8 mouse cellular contexts compared by ENCODE assay signal in genomic region chr2:103930306-103931019, GRCm38 (mm10). TPM values are rescaled to one million over a fixed set of nuclear protein-coding genes. Genes with fewer than 3 reads are reported as not detected.
A peak's percentile ranks its signal among the peaks of the same experiment; 100 is the strongest.
DNase-seq lines count a peak whose midpoint lies in the region; ATAC-seq lines count a peak whose summit lies in the region.

No protein-coding gene starts in this region.

- peak; percentile 53; the same call in 1 of the 2 replicates for ATAC-seq in hindbrain, embryonic 11.5 days (ENCODE audit: low FRiP score)

- no peak overlapping the region for H3K4me2 ChIP-seq in hindbrain, embryonic 11.5 days (replicated peaks; ENCODE audit: low read depth, low read length)

- no peaks in the 10 kb centered on the region for H3K4me1 ChIP-seq in hindbrain, embryonic 11.5 days (replicated peaks; ENCODE audit: control insufficient read depth, insufficient read depth, low read length)

- peak; percentile 8 to 20 for DNase-seq in layer of hippocampus, postnatal 36 days
- DNase-seq in layer of hippocampus, adult 9-10 months (ENCODE audit: low spot score): no peak
- peak; percentile 76 for DNase-seq in forelimb bud, embryonic 11.5 days (ENCODE audit: low read depth, low spot score)
- peak; percentile 15 for DNase-seq in hindbrain, embryonic 11.5 days (ENCODE audit: low spot score)
- DNase-seq in lung, postnatal 10 days: peak; percentile 43
- no peak for DNase-seq in spleen, adult 18-20 months
- no peak for DNase-seq in ovary, postnatal 14 days (ENCODE audit: low spot score)
- no peak for DNase-seq in right cerebral cortex, adult 18-20 months

- H3K27ac ChIP-seq in hindbrain, embryonic 11.5 days (ENCODE audit: low read depth, low read length): peak overlapping the region; percentile 14; the same call in 1 of the 2 replicates

- H3K36me3 ChIP-seq in hindbrain, embryonic 11.5 days (ENCODE audit: control insufficient read depth, insufficient read depth, low read length): no peaks in the 10 kb centered on the region

- H3K9me3 ChIP-seq in hindbrain, embryonic 11.5 days (ENCODE audit: control insufficient read depth, low read length): no peaks in the 10 kb centered on the region

- no peak overlapping the region for H3K4me3 ChIP-seq in hindbrain, embryonic 11.5 days (ENCODE audit: low read depth, low read length)

- no peak overlapping the region for H3K9ac ChIP-seq in hindbrain, embryonic 11.5 days (ENCODE audit: low read depth, low read length)

- no peaks in the 10 kb centered on the region for H3K27me3 ChIP-seq in hindbrain, embryonic 11.5 days (ENCODE audit: control insufficient read depth, insufficient read depth, low read length)

- WGBS in hindbrain, embryonic 11.5 days: 58% methylated on average over 13 of the region's 13 CpGs

RNA-seq across cellular contexts. Expression of gene Lmo2, which starts 27.3 kb away (rescaled TPM):
- 10 to 100 TPM; 20.0 TPM for total RNA-seq in layer of hippocampus, postnatal 36 days (2021)
- polyA plus RNA-seq in hindbrain, embryonic 11.5 days (2014; fragmentation: Nextera tagmentation; extraction: Ambion mirVana): 21.3 and 23.9 TPM in 2 replicates

Comparison
In these comparisons a context has a peak if more than half of its experiments do, and no peak if none do; other contexts are left out.
1. DNase-seq: peak in layer of hippocampus, postnatal 36 days (2 of 2), forelimb bud, embryonic 11.5 days (single experiment), hindbrain, embryonic 11.5 days (single experiment) and lung, postnatal 10 days (single experiment); none in layer of hippocampus, adult 9-10 months (single experiment), spleen, adult 18-20 months (0 of 2), ovary, postnatal 14 days (single experiment) and right cerebral cortex, adult 18-20 months (single experiment).